Mouse (Mus musculus): ENCODE results near the gene Msh5. TPM values are rescaled to one million over a fixed set of nuclear protein-coding genes. Genes with fewer than 3 reads are reported as not detected.

The Msh5 gene
- polyA plus RNA-seq, 1 experiment from 2014 or later, result 3.9 TPM

GRCm38 (mm10) chr17:34982328-34982727 lies 64.2 kb downstream of the Msh5 start:
- Histone ChIP-seq H3K9me3 (ENCODE audit: control insufficient read depth, low read length) (no peaks in the 10 kb centered on the region), H3K27ac (ENCODE audit: low read depth) (peak overlapping the region; percentile 99), H3K4me1 (replicated peaks; ENCODE audit: control insufficient read depth, insufficient read depth, low read length) (peaks cover 24% of the 10 kb centered on the region), H3K4me2 (ENCODE audit: low read length) (peak overlapping the region; percentile 90), H3K27me3 (replicated peaks; ENCODE audit: control insufficient read depth, insufficient read depth, low read length) (no peaks in the 10 kb centered on the region), H3K9ac (ENCODE audit: low read length) (peak overlapping the region; percentile 91), H3K4me3 (ENCODE audit: low read depth, low read length) (peak overlapping the region; percentile 91), H3K36me3 (ENCODE audit: control insufficient read depth, insufficient read depth, low read length) (peaks cover 22% of the 10 kb centered on the region)
- ATAC-seq (replicated peaks; ENCODE audit: low FRiP score, low TSS enrichment, low read depth) (no peak; the same call in 1 of the 2 replicates), DNase-seq (ENCODE audit: low spot score) (no peak)
- WGBS, result under 1% methylated on average over 15 of the region's 15 CpGs

- ATAC-seq (replicated peaks; ENCODE audit: low FRiP score, low TSS enrichment, low read depth) (peak; percentile 89), DNase-seq (ENCODE audit: low spot score) (peak; percentile 97)
- WGBS, result under 1% methylated on average over 58 of the region's 58 CpGs
- peak within 1 kb of the TSS; percentile 90 for H3K4me2 ChIP-seq (ENCODE audit: low read length)
- H3K9ac ChIP-seq (ENCODE audit: low read length), result peak within 1 kb of the TSS; percentile 91
- peak within 1 kb of the TSS; percentile 99 for H3K27ac ChIP-seq (ENCODE audit: low read depth)
- H3K4me1 ChIP-seq (replicated peaks; ENCODE audit: control insufficient read depth, insufficient read depth, low read length), result peaks cover 24% of the 10 kb centered on the region
- peaks cover 20% of the 10 kb centered on the region for H3K36me3 ChIP-seq (ENCODE audit: control insufficient read depth, insufficient read depth, low read length)
- H3K27me3 ChIP-seq (replicated peaks; ENCODE audit: control insufficient read depth, insufficient read depth, low read length), result no peaks in the 10 kb centered on the region
- no peaks in the 10 kb centered on the region for H3K9me3 ChIP-seq (ENCODE audit: control insufficient read depth, low read length)
- peak within 1 kb of the TSS; percentile 91 for H3K4me3 ChIP-seq (ENCODE audit: low read depth, low read length)
Observed at GRCm38 (mm10) chr17:34981690-34982180, 64.8 kb downstream of the Msh5 start, which contains the start of gene Lsm2. TSS of gene Lsm2 (plus strand) at chr17:34981862.

- peak overlapping the region; percentile 90 for H3K4me2 ChIP-seq (ENCODE audit: low read length)
- peak overlapping the region; percentile 91 for H3K4me3 ChIP-seq (ENCODE audit: low read depth, low read length)
- no peak for ATAC-seq (replicated peaks; ENCODE audit: low FRiP score, low TSS enrichment, low read depth)
- H3K27ac ChIP-seq (ENCODE audit: low read depth), result peak overlapping the region; percentile 99; the same call in 1 of the 2 replicates
- H3K27me3 ChIP-seq (replicated peaks; ENCODE audit: control insufficient read depth, insufficient read depth, low read length), result no peaks in the 10 kb centered on the region
- peaks cover 24% of the 10 kb centered on the region for H3K4me1 ChIP-seq (replicated peaks; ENCODE audit: control insufficient read depth, insufficient read depth, low read length)
- peaks cover 9% of the 10 kb centered on the region for H3K36me3 ChIP-seq (ENCODE audit: control insufficient read depth, insufficient read depth, low read length)
- WGBS, result 11% methylated on average over 2 of the region's 2 CpGs
- H3K9me3 ChIP-seq (ENCODE audit: control insufficient read depth, low read length), result no peaks in the 10 kb centered on the region
- H3K9ac ChIP-seq (ENCODE audit: low read length), result peak overlapping the region; percentile 91
- no peak for DNase-seq (ENCODE audit: low spot score)
Observed at GRCm38 (mm10) chr17:34980655-34981054, 65.9 kb downstream of the Msh5 start.

GRCm38 (mm10) chr17:34979631-34980030 lies 66.9 kb downstream of the Msh5 start:
- no peak overlapping the region for H3K9ac ChIP-seq (ENCODE audit: low read length)
- no peak overlapping the region for H3K27ac ChIP-seq (ENCODE audit: low read depth)
- H3K27me3 ChIP-seq (replicated peaks; ENCODE audit: control insufficient read depth, insufficient read depth, low read length), result no peaks in the 10 kb centered on the region
- H3K4me3 ChIP-seq (ENCODE audit: low read depth, low read length), result no peak overlapping the region
- 91% methylated on average over 4 of the region's 4 CpGs for WGBS
- no peak overlapping the region for H3K4me2 ChIP-seq (ENCODE audit: low read length)
- H3K36me3 ChIP-seq (ENCODE audit: control insufficient read depth, insufficient read depth, low read length), result no peaks in the 10 kb centered on the region
- DNase-seq (ENCODE audit: low spot score), result peak; percentile 38
- H3K9me3 ChIP-seq (ENCODE audit: control insufficient read depth, low read length), result no peaks in the 10 kb centered on the region
- no peak for ATAC-seq (replicated peaks; ENCODE audit: low FRiP score, low TSS enrichment, low read depth)
- H3K4me1 ChIP-seq (replicated peaks; ENCODE audit: control insufficient read depth, insufficient read depth, low read length), result peaks cover 24% of the 10 kb centered on the region

Other genes with a start within 250 kb of the Msh5 start
- not detected in 2 replicates for gene Cyp21a1, start 242.2 kb downstream of the Msh5 start, polyA plus RNA-seq (2014; fragmentation: Nextera tagmentation; extraction: Ambion mirVana)
- 22.0 and 25.8 TPM in 2 replicates for gene Stk19, start 209.8 kb downstream of the Msh5 start, polyA plus RNA-seq (2014; fragmentation: Nextera tagmentation; extraction: Ambion mirVana)
- gene Dxo, start 209.7 kb downstream of the Msh5 start, polyA plus RNA-seq (2014; fragmentation: Nextera tagmentation; extraction: Ambion mirVana), result 58.2 and 63.4 TPM in 2 replicates
- 42.0 and 45.9 TPM in 2 replicates for gene Skiv2l, start 196.5 kb downstream of the Msh5 start, polyA plus RNA-seq (2014; fragmentation: Nextera tagmentation; extraction: Ambion mirVana)
- 121 and 123 TPM in 2 replicates for gene Nelfe, start 196.4 kb downstream of the Msh5 start, polyA plus RNA-seq (2014; fragmentation: Nextera tagmentation; extraction: Ambion mirVana)
- gene Cfb, start 184.2 kb downstream of the Msh5 start, polyA plus RNA-seq (2014; fragmentation: Nextera tagmentation; extraction: Ambion mirVana), result 19.4 and 24.2 TPM in 2 replicates
- 1.4 and 1.6 TPM in 2 replicates for gene Zbtb12, start 167.3 kb downstream of the Msh5 start, polyA plus RNA-seq (2014; fragmentation: Nextera tagmentation; extraction: Ambion mirVana)
- not detected in 2 replicates for gene Gm20547, start 164.7 kb downstream of the Msh5 start, polyA plus RNA-seq (2014; fragmentation: Nextera tagmentation; extraction: Ambion mirVana)
- gene C2, start 148.5 kb downstream of the Msh5 start, polyA plus RNA-seq (2014; fragmentation: Nextera tagmentation; extraction: Ambion mirVana), result 6.8 and 7.5 TPM in 2 replicates
- 73.4 and 75.2 TPM in 2 replicates for gene Ehmt2, start 148.3 kb downstream of the Msh5 start, polyA plus RNA-seq (2014; fragmentation: Nextera tagmentation; extraction: Ambion mirVana)
- 25.4 and 28.4 TPM in 2 replicates for gene Slc44a4, start 132.3 kb downstream of the Msh5 start, polyA plus RNA-seq (2014; fragmentation: Nextera tagmentation; extraction: Ambion mirVana)
- gene Neu1, start 115.5 kb downstream of the Msh5 start, polyA plus RNA-seq (2014; fragmentation: Nextera tagmentation; extraction: Ambion mirVana), result 40.1 and 42.8 TPM in 2 replicates
- 0.24 and 0.46 TPM in 2 replicates for gene Hspa1b, start 87.5 kb downstream of the Msh5 start, polyA plus RNA-seq (2014; fragmentation: Nextera tagmentation; extraction: Ambion mirVana)
- gene Gm20481, start 76.8 kb downstream of the Msh5 start, polyA plus RNA-seq (2014; fragmentation: Nextera tagmentation; extraction: Ambion mirVana), result not detected in 2 replicates
- gene Hspa1a, start 74.6 kb downstream of the Msh5 start, polyA plus RNA-seq (2014; fragmentation: Nextera tagmentation; extraction: Ambion mirVana), result 3.5 and 4.5 TPM in 2 replicates
- 0.53 and 1.2 TPM in 2 replicates for gene Hspa1l, start 74.0 kb downstream of the Msh5 start, polyA plus RNA-seq (2014; fragmentation: Nextera tagmentation; extraction: Ambion mirVana)
- gene Lsm2, start 64.9 kb downstream of the Msh5 start, polyA plus RNA-seq (2014; fragmentation: Nextera tagmentation; extraction: Ambion mirVana), result 216 and 228 TPM in 2 replicates
- gene Vars, start 45.8 kb downstream of the Msh5 start, polyA plus RNA-seq (2014; fragmentation: Nextera tagmentation; extraction: Ambion mirVana), result 119 and 133 TPM in 2 replicates
- gene Vwa7, start 30.2 kb downstream of the Msh5 start, polyA plus RNA-seq (2014; fragmentation: Nextera tagmentation; extraction: Ambion mirVana), result 0.19 and 0.26 TPM in 2 replicates
- gene Sapcd1, start 18.7 kb downstream of the Msh5 start, polyA plus RNA-seq (2014; fragmentation: Nextera tagmentation; extraction: Ambion mirVana), result 20.7 and 21.5 TPM in 2 replicates
- 113 and 141 TPM in 2 replicates for gene Clic1, start 3.2 kb upstream of the Msh5 start, polyA plus RNA-seq (2014; fragmentation: Nextera tagmentation; extraction: Ambion mirVana)
- 278 and 333 TPM in 2 replicates for gene Ddah2, start 12.3 kb upstream of the Msh5 start, polyA plus RNA-seq (2014; fragmentation: Nextera tagmentation; extraction: Ambion mirVana)
- not detected in 2 replicates for gene Ly6g6c, start 18.6 kb upstream of the Msh5 start, polyA plus RNA-seq (2014; fragmentation: Nextera tagmentation; extraction: Ambion mirVana)
- 0.55 and 0.81 TPM in 2 replicates for gene Mpig6b, start 19.4 kb upstream of the Msh5 start, polyA plus RNA-seq (2014; fragmentation: Nextera tagmentation; extraction: Ambion mirVana)
- gene Ly6g6e, start 30.2 kb upstream of the Msh5 start, polyA plus RNA-seq (2014; fragmentation: Nextera tagmentation; extraction: Ambion mirVana), result 1.3 and 2.8 TPM in 2 replicates
- gene Ly6g6d, start 31.3 kb upstream of the Msh5 start, polyA plus RNA-seq (2014; fragmentation: Nextera tagmentation; extraction: Ambion mirVana), result 5.0 and 6.1 TPM in 2 replicates
- 0.27 TPM in 1 of 2 replicates, not detected in the other for gene Ly6g6f, start 38.9 kb upstream of the Msh5 start, polyA plus RNA-seq (2014; fragmentation: Nextera tagmentation; extraction: Ambion mirVana)
- 86.4 and 91.0 TPM in 2 replicates for gene Abhd16a, start 42.5 kb upstream of the Msh5 start, polyA plus RNA-seq (2014; fragmentation: Nextera tagmentation; extraction: Ambion mirVana)
- gene Ly6g5c, start 61.5 kb upstream of the Msh5 start, polyA plus RNA-seq (2014; fragmentation: Nextera tagmentation; extraction: Ambion mirVana), result not detected in 2 replicates
- 0.64 and 0.75 TPM in 2 replicates for gene Ly6g5b, start 68.7 kb upstream of the Msh5 start, polyA plus RNA-seq (2014; fragmentation: Nextera tagmentation; extraction: Ambion mirVana)
- gene Gpank1, start 74.7 kb upstream of the Msh5 start, polyA plus RNA-seq (2014; fragmentation: Nextera tagmentation; extraction: Ambion mirVana), result 19.7 and 24.7 TPM in 2 replicates
- 275 and 286 TPM in 2 replicates for gene Csnk2b, start 75.3 kb upstream of the Msh5 start, polyA plus RNA-seq (2014; fragmentation: Nextera tagmentation; extraction: Ambion mirVana)
- gene D17H6S53E, start 79.6 kb upstream of the Msh5 start, polyA plus RNA-seq (2014; fragmentation: Nextera tagmentation; extraction: Ambion mirVana), result 8.4 and 10.8 TPM in 2 replicates
- 0.95 and 1.5 TPM in 2 replicates for gene Apom, start 85.3 kb upstream of the Msh5 start, polyA plus RNA-seq (2014; fragmentation: Nextera tagmentation; extraction: Ambion mirVana)
- 75.5 and 79.5 TPM in 2 replicates for gene Bag6, start 88.4 kb upstream of the Msh5 start, polyA plus RNA-seq (2014; fragmentation: Nextera tagmentation; extraction: Ambion mirVana)
- gene Prrc2a, start 118.2 kb upstream of the Msh5 start, polyA plus RNA-seq (2014; fragmentation: Nextera tagmentation; extraction: Ambion mirVana), result 186 and 196 TPM in 2 replicates
- gene Aif1, start 129.3 kb upstream of the Msh5 start, polyA plus RNA-seq (2014; fragmentation: Nextera tagmentation; extraction: Ambion mirVana), result 15.4 and 17.5 TPM in 2 replicates
- 16.9 and 19.1 TPM in 2 replicates for gene Lst1, start 141.7 kb upstream of the Msh5 start, polyA plus RNA-seq (2014; fragmentation: Nextera tagmentation; extraction: Ambion mirVana)
- 1.1 and 1.5 TPM in 2 replicates for gene Ltb, start 147.7 kb upstream of the Msh5 start, polyA plus RNA-seq (2014; fragmentation: Nextera tagmentation; extraction: Ambion mirVana)
- gene Tnf, start 155.3 kb upstream of the Msh5 start, polyA plus RNA-seq (2014; fragmentation: Nextera tagmentation; extraction: Ambion mirVana), result 0.12 and 0.28 TPM in 2 replicates
- gene Lta, start 158.6 kb upstream of the Msh5 start, polyA plus RNA-seq (2014; fragmentation: Nextera tagmentation; extraction: Ambion mirVana), result 0.81 and 0.85 TPM in 2 replicates
- 0.39 and 0.88 TPM in 2 replicates for gene Gm16181, start 174.1 kb upstream of the Msh5 start, polyA plus RNA-seq (2014; fragmentation: Nextera tagmentation; extraction: Ambion mirVana)
- gene Atp6v1g2, start 186.9 kb upstream of the Msh5 start, polyA plus RNA-seq (2014; fragmentation: Nextera tagmentation; extraction: Ambion mirVana), result 5.8 and 5.9 TPM in 2 replicates
- gene Nfkbil1, start 189.0 kb upstream of the Msh5 start, polyA plus RNA-seq (2014; fragmentation: Nextera tagmentation; extraction: Ambion mirVana), result 3.1 and 4.3 TPM in 2 replicates
- gene Ddx39b, start 195.0 kb upstream of the Msh5 start, polyA plus RNA-seq (2014; fragmentation: Nextera tagmentation; extraction: Ambion mirVana), result 458 and 500 TPM in 2 replicates
- gene H2-D1, start 216.0 kb upstream of the Msh5 start, polyA plus RNA-seq (2014; fragmentation: Nextera tagmentation; extraction: Ambion mirVana), result 102 and 108 TPM in 2 replicates